11 mouse cellular contexts compared by ENCODE assay signal in the genomic region with DNA sequence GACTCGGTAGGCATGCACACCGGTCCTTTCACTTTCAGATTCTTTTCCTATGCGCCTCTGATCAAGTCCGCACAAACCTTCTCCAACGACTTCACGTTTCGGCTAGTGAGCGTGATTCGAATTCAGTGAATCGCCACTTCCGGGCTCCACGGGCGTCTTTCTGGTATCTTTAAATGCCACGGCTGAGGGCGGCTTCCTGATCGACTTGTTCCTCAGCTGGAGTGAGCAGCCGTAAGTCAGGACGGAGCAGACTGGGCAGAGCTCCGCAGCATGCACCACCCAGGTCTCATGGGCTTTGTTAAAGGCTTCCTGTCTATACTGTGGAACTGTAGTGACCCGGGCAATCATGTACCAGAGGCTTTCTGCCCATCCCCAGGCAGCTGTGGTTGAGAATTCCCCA. TPM values are rescaled to one million over a fixed set of nuclear protein-coding genes. Genes with fewer than 3 reads are reported as not detected.
DNase-seq lines count a peak whose midpoint lies in the region; ATAC-seq and TF ChIP-seq lines count a peak whose summit lies in the region.
"Had no signal": no experiment of that assay in that cellular context is flagged by ENCODE, and none has a peak within 500 bp of the region (broad histone marks: within the 10 kb centered on the region; RNA-seq: fewer than 3 reads in every experiment).

No protein-coding gene starts in this region.

- peak overlapping the region; percentile 23 for H3K4me3 ChIP-seq in heart, embryonic 16.5 days (ENCODE audit: low read length)
- H3K4me3 ChIP-seq in heart, embryonic 10.5 days, result no peak overlapping the region
- peak overlapping the region; percentile 44 for H3K4me3 ChIP-seq in liver, postnatal 0 days (ENCODE audit: low read depth, low read length)
- H3K4me3 ChIP-seq in spleen, adult 2 months (ENCODE audit: extremely low read depth, insufficient read depth, insufficient read length), result peak overlapping the region; percentile 56
- H3K4me3 ChIP-seq in midbrain, embryonic 14.5 days (replicated peaks; ENCODE audit: low read depth, low read length), result no peak overlapping the region
- H3K4me3 ChIP-seq in embryonic facial prominence, embryonic 10.5 days, result no peak overlapping the region

- no peak overlapping the region for H3K27ac ChIP-seq in heart, embryonic 16.5 days (ENCODE audit: low read length)
- no peak overlapping the region for H3K27ac ChIP-seq in heart, embryonic 10.5 days
- peak overlapping the region; percentile 64 for H3K27ac ChIP-seq in liver, postnatal 0 days (ENCODE audit: low read depth)
- H3K27ac ChIP-seq in spleen, adult 2 months (ENCODE audit: insufficient read depth, low read length), result peak overlapping the region; percentile 52
- no peak overlapping the region for H3K27ac ChIP-seq in midbrain, embryonic 14.5 days (replicated peaks; ENCODE audit: low read depth, low read length)
- H3K27ac ChIP-seq in embryonic facial prominence, embryonic 10.5 days (replicated peaks), result no peak overlapping the region

- 0 out of 2 replicates have a peak overlapping the region, but pooled peaks have one; percentile 14 for H3K4me2 ChIP-seq in heart, embryonic 16.5 days (ENCODE audit: low read depth, low read length)
- peak overlapping the region; percentile 63 for H3K4me2 ChIP-seq in liver, postnatal 0 days (ENCODE audit: low read depth, low read length)
- no peak overlapping the region for H3K4me2 ChIP-seq in midbrain, embryonic 14.5 days (ENCODE audit: low read length)

- no peak for TF ChIP-seq EP300 in liver, postnatal 0 days (IDR thresholded peaks at IDR 0.05; ENCODE audit: low read depth)

- no peak for ATAC-seq in heart, embryonic 16.5 days (replicated peaks; ENCODE audit: extremely low read depth, insufficient read depth, low FRiP score)
- peak; percentile 48 for ATAC-seq in liver, postnatal 0 days
- no peak for ATAC-seq in midbrain, embryonic 14.5 days (ENCODE audit: low FRiP score, low TSS enrichment)
- ATAC-seq: hindbrain, embryonic 16.5 days; midbrain, embryonic 16.5 days had no signal

- 76% methylated on average over 20 of the region's 20 CpGs for WGBS in heart, embryonic 16.5 days
- 83% methylated on average over 20 of the region's 20 CpGs for WGBS in heart, embryonic 10.5 days
- WGBS in liver, postnatal 0 days (ENCODE audit: insufficient replicate concordance), result 43% methylated on average over 20 of the region's 20 CpGs
- 13% methylated on average over 20 of the region's 20 CpGs for WGBS in spleen, adult 2 months
- WGBS in midbrain, embryonic 14.5 days, result 95% methylated on average over 20 of the region's 20 CpGs
- 91% methylated on average over 20 of the region's 20 CpGs for WGBS in embryonic facial prominence, embryonic 10.5 days

- no peaks in the 10 kb centered on the region for H3K27me3 ChIP-seq in heart, embryonic 16.5 days (ENCODE audit: control insufficient read depth, insufficient read depth, low read length)
- no peaks in the 10 kb centered on the region for H3K27me3 ChIP-seq in heart, embryonic 10.5 days (ENCODE audit: insufficient read depth, poor library complexity, severe bottlenecking)
- no peaks in the 10 kb centered on the region for H3K27me3 ChIP-seq in liver, postnatal 0 days (ENCODE audit: insufficient read depth, low read length)
- H3K27me3 ChIP-seq in spleen, adult 2 months (ENCODE audit: control insufficient read depth, insufficient read depth, low read length), result no peaks in the 10 kb centered on the region
- H3K27me3 ChIP-seq in midbrain, embryonic 14.5 days (ENCODE audit: control insufficient read depth, insufficient read depth, low read length), result no peaks in the 10 kb centered on the region
- no peaks in the 10 kb centered on the region for H3K27me3 ChIP-seq in embryonic facial prominence, embryonic 10.5 days (replicated peaks; ENCODE audit: low read depth, poor library complexity, severe bottlenecking)

- no peak; the same call in 1 of the 2 replicates for TF ChIP-seq POLR2A in spleen, adult 2 months (IDR thresholded peaks at IDR 0.05; ENCODE audit: low read depth, low read length)

- no peak for DNase-seq in heart, embryonic 10.5 days (ENCODE audit: low spot score)
- peak; percentile 62 for DNase-seq in T-cell, adult 2 months (ENCODE audit: low spot score)
- peak; percentile 37 for DNase-seq in liver, postnatal 0 days
- peak; percentile 39 to 41 for DNase-seq in spleen, adult 2 months (ENCODE audit: low read depth in 1 of 2, low spot score in 2 of 2)
- no peak for DNase-seq in urinary bladder, postnatal 36 days (ENCODE audit: low spot score in 2 of 2)
- no peak for DNase-seq in midbrain, embryonic 14.5 days
- DNase-seq in embryonic facial prominence, embryonic 10.5 days (ENCODE audit: low spot score), result no peak
- DNase-seq: right cerebral cortex, postnatal 14 days had no signal

- H3K4me1 ChIP-seq in heart, embryonic 16.5 days (ENCODE audit: control insufficient read depth, insufficient read depth, low read length), result no peaks in the 10 kb centered on the region
- H3K4me1 ChIP-seq in heart, embryonic 10.5 days, result peaks cover 10% of the 10 kb centered on the region
- H3K4me1 ChIP-seq in liver, postnatal 0 days (ENCODE audit: insufficient read depth), result no peaks in the 10 kb centered on the region
- no peaks in the 10 kb centered on the region for H3K4me1 ChIP-seq in spleen, adult 2 months (ENCODE audit: control insufficient read depth, insufficient read depth, insufficient read length)
- no peaks in the 10 kb centered on the region for H3K4me1 ChIP-seq in midbrain, embryonic 14.5 days (ENCODE audit: control insufficient read depth, insufficient read depth, low read length)
- peaks cover 4% of the 10 kb centered on the region; the same call in 1 of the 2 replicates for H3K4me1 ChIP-seq in embryonic facial prominence, embryonic 10.5 days

- no peak for TF ChIP-seq CTCF in liver, postnatal 0 days (IDR thresholded peaks at IDR 0.05; ENCODE audit: low read depth)
- TF ChIP-seq CTCF in spleen, adult 2 months (IDR thresholded peaks at IDR 0.05; ENCODE audit: extremely low read depth, insufficient read depth, insufficient read length, insufficient replicate concordance), result no peak

- peaks cover 7% of the 10 kb centered on the region for H3K9me3 ChIP-seq in heart, embryonic 16.5 days (replicated peaks; ENCODE audit: control insufficient read depth, low read length)
- no peaks in the 10 kb centered on the region for H3K9me3 ChIP-seq in heart, embryonic 10.5 days
- 0 out of 2 replicates have a peak, but pooled peaks cover 3% of the 10 kb centered on the region for H3K9me3 ChIP-seq in liver, postnatal 0 days (ENCODE audit: low read length)
- 0 out of 2 replicates have a peak, but pooled peaks cover 5% of the 10 kb centered on the region for H3K9me3 ChIP-seq in midbrain, embryonic 14.5 days (ENCODE audit: control insufficient read depth, low read length)
- 0 out of 2 replicates have a peak, but pooled peaks cover 2% of the 10 kb centered on the region for H3K9me3 ChIP-seq in embryonic facial prominence, embryonic 10.5 days

- H3K9ac ChIP-seq in heart, embryonic 16.5 days (ENCODE audit: low read length), result no peak overlapping the region
- H3K9ac ChIP-seq in liver, postnatal 0 days (replicated peaks), result 0 out of 2 replicates have a peak overlapping the region, but pooled peaks have one; percentile 11
- H3K9ac ChIP-seq in midbrain, embryonic 14.5 days (replicated peaks; ENCODE audit: low read length), result no peak overlapping the region

- H3K36me3 ChIP-seq in heart, embryonic 16.5 days (ENCODE audit: control insufficient read depth, insufficient read depth), result no peaks in the 10 kb centered on the region
- H3K36me3 ChIP-seq in heart, embryonic 10.5 days, result no peaks in the 10 kb centered on the region
- H3K36me3 ChIP-seq in liver, postnatal 0 days (replicated peaks; ENCODE audit: insufficient read depth, low read length), result no peaks in the 10 kb centered on the region
- H3K36me3 ChIP-seq in spleen, adult 2 months (ENCODE audit: control insufficient read depth, insufficient read depth, low read length), result no peaks in the 10 kb centered on the region
- H3K36me3 ChIP-seq in midbrain, embryonic 14.5 days (ENCODE audit: control insufficient read depth, insufficient read depth, low read length), result no peaks in the 10 kb centered on the region
- H3K36me3 ChIP-seq in embryonic facial prominence, embryonic 10.5 days (replicated peaks), result no peaks in the 10 kb centered on the region

RNA-seq across cellular contexts. Expression of a gene that starts 23.5 kb away (rescaled TPM):
- 8.6 and 13.8 TPM in 2 replicates for polyA plus RNA-seq in heart, embryonic 16.5 days (2015; fragmentation: Nextera tagmentation; extraction: Ambion mirVana)
- polyA plus RNA-seq in heart, embryonic 10.5 days (2016; fragmentation: Nextera tagmentation; extraction: Ambion mirVana), result 1.1 and 4.1 TPM in 2 replicates
- 36.8 TPM in 2 replicates for polyA plus RNA-seq in liver, postnatal 0 days (2015; fragmentation: Nextera tagmentation; extraction: Ambion mirVana)
- polyA plus RNA-seq in spleen, adult 2 months (2012; rRNA removed), result 3.3 and 4.1 TPM in 2 replicates
- 0.46 and 0.86 TPM in 2 replicates for polyA plus RNA-seq in midbrain, embryonic 14.5 days (2014; fragmentation: Nextera tagmentation; extraction: Ambion mirVana)
- polyA plus RNA-seq in embryonic facial prominence, embryonic 10.5 days (2016; fragmentation: Nextera tagmentation; extraction: Ambion mirVana), result 0.61 and 0.74 TPM in 2 replicates

Comparison
In these comparisons a context has a peak if more than half of its experiments do, and no peak if none do; other contexts are left out.
1. H3K4me3 ChIP-seq: peak in heart, embryonic 16.5 days (single experiment), liver, postnatal 0 days (single experiment) and spleen, adult 2 months (single experiment); none in heart, embryonic 10.5 days (single experiment), midbrain, embryonic 14.5 days (single experiment) and embryonic facial prominence, embryonic 10.5 days (single experiment).
2. H3K27ac ChIP-seq: peak in liver, postnatal 0 days (single experiment) and spleen, adult 2 months (single experiment); none in heart, embryonic 16.5 days (single experiment), heart, embryonic 10.5 days (single experiment), midbrain, embryonic 14.5 days (single experiment) and embryonic facial prominence, embryonic 10.5 days (single experiment).
3. DNase-seq: peak in T-cell, adult 2 months (single experiment), liver, postnatal 0 days (single experiment) and spleen, adult 2 months (2 of 2); none in heart, embryonic 10.5 days (single experiment), urinary bladder, postnatal 36 days (0 of 2), midbrain, embryonic 14.5 days (single experiment) and embryonic facial prominence, embryonic 10.5 days (single experiment).